Mouse (Mus musculus): ENCODE measurements around the gene Fancf.

DNA sequence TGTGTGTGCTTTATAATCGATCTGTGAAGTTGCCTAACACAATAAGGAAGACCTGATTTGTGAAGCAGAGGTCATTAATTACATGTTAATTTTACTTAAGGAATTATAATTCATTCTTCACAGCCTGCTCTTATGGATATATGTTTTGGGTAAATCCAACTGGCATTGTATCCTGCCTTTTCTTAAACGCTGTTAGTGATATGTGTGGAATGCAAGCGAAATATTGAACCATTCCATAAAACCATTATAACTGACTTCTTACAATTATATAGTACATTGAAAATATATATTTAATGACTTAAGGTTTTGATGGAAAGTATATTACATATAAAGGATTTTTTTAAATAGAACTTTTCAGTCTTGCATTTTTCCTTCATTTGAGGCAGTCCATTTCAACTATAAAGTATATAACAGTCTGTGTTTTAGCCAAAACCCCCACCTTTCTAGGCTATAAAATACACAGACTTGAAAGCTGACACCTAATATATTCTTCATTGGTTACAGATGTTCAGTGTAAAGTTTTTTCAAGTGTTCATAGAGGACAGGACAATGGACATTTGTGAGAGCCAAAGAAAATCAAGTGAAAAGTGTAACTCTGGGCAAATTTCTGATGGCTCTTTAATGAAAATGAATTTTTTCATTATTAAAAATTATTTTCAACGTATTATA, 32.2 kb upstream of the Fancf start:
- no peak for TF ChIP-seq POLR2AphosphoS2 (IDR thresholded peaks at IDR 0.05; ENCODE audit: low read depth, low read length)
- TF ChIP-seq HCFC1 (IDR thresholded peaks at IDR 0.05; ENCODE audit: low read depth, low read length), result no peak

Data from CH12.LX (cell line).